Mouse (Mus musculus) gastrocnemius, postnatal 4 days (tissue): ENCODE data around the gene Arfip2. TPM values are rescaled to one million over a fixed set of nuclear protein-coding genes. Genes with fewer than 3 reads are reported as not detected.

Source experiments
- DNase-seq, 2 experiments: peaks; one replicate each; pipeline ENCODE4 v3.0.0; 2021 to 2022; ENCODE audit warnings: low spot score in 2 of 2, mixed read lengths in 2 of 2
- total RNA-seq, 2 experiments: library from RNA; stranded (reverse); gene quantifications; 2 replicates each; pipeline ENCODE4 v1.2.3; 2021

Gene Arfip2
- total RNA-seq, 2 experiments from 2014 or later: 39.9 to 41.7 TPM

DNA sequence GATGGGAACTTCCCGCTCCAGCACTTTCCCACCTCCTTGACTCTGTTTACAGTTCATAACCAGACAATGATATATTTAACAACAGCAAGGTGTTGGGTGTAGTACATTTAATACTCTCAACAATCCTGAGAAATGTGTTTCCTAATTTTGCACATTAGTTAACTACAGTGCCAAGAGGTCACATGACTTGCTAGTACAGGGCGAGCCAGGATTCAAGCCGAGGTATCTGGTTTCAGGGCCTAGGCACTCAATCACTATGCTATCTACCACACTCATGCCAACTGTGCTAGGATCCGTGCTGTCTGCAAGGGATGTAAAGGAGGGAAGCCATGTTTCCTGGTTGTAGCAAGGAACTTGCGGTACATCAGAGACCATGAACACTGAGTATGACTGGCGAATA, 23.7 kb downstream of the Arfip2 start:
- DNase-seq: no peak

DNA sequence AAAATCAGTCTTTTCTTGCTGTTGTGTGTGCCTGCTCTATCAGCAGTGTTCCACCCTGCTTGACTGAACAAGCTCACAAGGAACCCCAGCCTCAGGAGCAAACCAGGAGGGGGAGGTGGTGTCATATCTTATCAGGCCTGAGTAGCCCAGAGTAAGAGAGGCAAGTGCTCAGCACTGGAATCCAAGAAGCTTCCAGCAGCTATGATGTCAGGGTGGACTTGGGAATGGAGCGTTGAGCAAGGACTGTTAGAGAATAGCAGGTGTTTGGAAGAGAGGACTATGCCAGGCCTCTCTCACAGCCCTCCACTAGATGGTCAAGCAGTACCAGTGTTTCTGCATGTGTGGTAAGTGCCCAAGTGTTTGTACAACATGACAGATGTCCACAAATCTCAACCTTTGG, 24.5 kb downstream of the Arfip2 start:
- DNase-seq: no peak

DNA sequence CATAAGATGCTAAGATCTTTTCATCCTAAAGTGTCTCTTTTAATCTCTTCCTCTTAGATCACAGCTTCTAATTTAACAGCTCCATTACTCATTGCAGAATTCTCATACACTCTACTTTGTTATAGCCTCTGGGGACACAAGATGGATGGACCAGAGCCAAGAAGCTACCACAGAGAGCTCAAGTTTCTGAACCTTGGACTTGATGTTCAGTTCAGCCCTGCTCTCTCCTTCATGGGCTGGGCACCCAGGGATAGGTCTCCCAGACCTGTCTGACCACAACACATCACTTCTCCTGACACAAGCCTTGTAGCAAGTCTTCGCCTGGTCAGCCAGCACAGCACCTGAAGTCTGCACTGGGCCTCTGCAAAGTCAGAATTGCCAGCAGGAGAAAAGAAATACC, 25.8 kb downstream of the Arfip2 start:
- no peak for DNase-seq

DNA sequence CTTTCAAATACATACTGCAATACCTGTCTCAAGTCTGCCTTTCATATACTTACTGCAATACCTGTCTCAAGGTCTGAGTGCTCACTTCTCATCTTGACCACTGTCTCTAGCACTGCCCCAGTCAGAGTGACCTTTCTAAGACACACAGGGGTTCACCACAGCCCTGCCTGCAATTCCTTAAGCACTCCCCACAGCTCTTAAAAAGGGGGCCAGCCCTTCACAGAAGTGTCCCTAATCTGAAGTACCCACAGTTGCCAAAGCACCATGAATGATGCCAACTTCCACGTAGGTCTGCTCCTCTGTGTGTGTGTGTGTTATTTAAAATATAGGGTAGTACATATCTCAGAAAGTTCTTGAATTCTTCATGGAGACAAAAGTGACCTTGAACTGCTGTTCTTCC, 28.4 kb downstream of the Arfip2 start:
- DNase-seq: no peak

DNA sequence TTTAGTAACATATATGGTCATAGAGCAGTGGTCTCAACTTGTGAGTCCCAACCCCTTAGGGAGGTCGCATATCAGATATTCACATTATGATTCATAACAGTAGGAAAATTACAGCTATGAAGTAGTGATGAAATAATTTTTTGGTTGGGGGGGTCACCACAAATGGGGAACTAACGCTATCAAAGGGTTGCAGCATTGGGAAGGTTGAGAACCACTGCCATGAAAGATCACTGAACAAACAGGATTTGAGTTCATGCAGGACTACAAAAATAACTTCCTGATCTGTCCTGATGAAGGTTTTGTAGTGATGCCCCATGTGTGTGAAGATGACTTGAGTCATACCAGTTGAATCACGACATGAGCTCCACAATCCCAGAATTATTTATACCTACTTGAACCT, 31.7 kb downstream of the Arfip2 start:
- no peak for DNase-seq

DNA sequence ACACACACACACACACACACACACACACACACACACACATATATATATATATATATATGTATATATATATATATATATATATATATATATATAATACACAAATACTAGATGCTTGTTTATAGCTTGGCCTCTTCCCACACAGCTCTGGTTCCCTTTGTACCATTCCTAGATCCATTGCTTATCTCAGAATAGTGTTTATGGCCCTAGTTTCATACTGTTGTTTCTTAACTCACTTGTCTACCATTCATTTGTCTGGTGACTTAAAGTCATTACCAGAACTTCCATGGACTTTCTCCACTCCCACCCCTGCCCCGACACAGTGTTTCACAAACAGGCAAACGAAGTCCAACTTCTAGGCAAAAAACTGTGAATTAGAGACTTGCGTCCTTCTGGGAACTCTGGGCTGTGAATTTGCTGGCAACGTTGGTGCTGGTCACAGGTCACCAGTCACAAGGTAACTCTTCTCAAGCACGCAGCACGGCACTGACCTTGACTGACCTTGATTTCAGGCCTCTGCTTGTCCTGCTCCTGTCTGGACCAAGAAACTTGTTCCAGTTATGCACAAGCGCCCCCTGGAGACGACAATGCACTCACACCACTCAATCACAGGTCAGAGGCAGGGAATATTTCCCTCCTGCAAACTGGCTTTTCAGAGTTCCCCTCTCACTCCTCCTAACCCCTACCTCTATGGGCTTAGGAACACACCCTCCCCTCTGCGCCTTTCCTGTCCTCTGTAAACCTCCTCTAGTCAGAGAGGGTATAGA, 37.2 kb downstream of the Arfip2 start:
- DNase-seq: peak in 1 of 2 experiments; percentile 67

DNA sequence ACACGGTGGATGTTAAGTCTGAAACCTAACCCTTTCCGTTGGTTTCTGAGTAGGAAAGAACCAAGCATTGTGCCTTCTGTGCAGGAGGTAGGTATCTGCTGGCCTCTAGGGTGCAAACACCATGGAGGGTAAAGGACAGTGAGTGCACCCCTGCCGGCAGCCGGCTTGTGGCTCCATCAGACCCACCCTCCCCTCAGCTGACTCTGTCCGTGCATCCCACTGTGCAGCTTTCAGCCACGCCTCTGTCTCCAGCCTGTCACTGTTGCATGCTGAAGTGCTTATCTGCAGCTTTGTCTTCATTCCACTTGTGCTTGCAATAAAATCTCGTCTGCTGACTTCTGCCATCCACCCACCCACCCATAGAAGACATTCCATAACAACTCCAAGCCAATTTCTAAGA, 50.1 kb downstream of the Arfip2 start:
- no peak for DNase-seq

DNA sequence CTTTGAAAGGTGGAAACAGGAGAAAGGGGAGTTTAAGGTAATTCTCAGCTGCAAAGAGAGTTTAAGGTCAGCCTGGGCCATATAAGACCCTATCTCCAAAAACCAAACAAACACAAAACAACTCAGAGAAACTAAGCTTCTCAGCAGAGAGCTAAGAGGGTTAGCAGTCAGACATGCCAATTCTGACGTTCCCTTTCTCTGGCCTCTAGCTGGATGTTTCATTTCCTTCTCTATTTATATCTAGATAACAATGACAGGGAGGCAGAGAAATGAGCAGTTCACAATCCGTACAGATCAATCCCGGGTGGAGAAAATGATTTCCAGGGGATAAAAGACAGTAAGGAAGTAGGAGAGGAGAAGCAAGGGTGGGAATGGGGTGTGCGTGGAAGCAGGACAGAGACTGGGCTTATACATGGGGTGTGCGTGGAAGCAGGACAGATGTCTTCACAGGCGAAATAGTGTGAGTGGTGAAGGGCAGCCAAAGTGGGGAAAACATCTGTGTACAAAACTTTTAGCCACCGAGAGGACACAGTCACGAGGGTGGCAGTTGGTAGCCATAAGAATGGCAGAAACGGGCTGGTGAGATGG, 51.8 kb downstream of the Arfip2 start:
- no peak for DNase-seq

Other genes starting within 250 kb of the Arfip2 start
- gene Fam160a2, start 240.4 kb downstream of the Arfip2 start, total RNA-seq: 10 to 100 TPM; 21.0 to 24.9 TPM
- gene Cnga4, start 235.8 kb downstream of the Arfip2 start, total RNA-seq: not detected
- not detected for gene Cckbr, start 214.7 kb downstream of the Arfip2 start, total RNA-seq
- gene Cavin3, start 158.1 kb downstream of the Arfip2 start, total RNA-seq: 10 to 100 TPM; 63.8 to 65.3 TPM
- 10 to 100 TPM; 36.3 to 39.2 TPM for gene Smpd1, start 86.1 kb downstream of the Arfip2 start, total RNA-seq
- gene Apbb1, start 58.8 kb downstream of the Arfip2 start, total RNA-seq: 10 to 100 TPM; 15.0 to 16.6 TPM
- 1 to 10 TPM in 1 of 2 experiments, under 1 TPM in 1; 0.66 to 9.8 TPM for gene Hpx, start 40.3 kb downstream of the Arfip2 start, total RNA-seq
- 10 to 100 TPM; 26.2 to 34.9 TPM for gene Trim3, start 6.8 kb downstream of the Arfip2 start, total RNA-seq
- gene Timm10b, start 360 bp downstream of the Arfip2 start, total RNA-seq: 10 to 100 TPM; 78.9 to 88.0 TPM
- gene Gm45799, start 136 bp upstream of the Arfip2 start, total RNA-seq: 1 to 10 TPM; 2.8 to 4.0 TPM
- gene Dnhd1, start 10.4 kb upstream of the Arfip2 start, total RNA-seq: 1 to 10 TPM; 2.2 to 3.0 TPM
- gene Ilk, start 96.2 kb upstream of the Arfip2 start, total RNA-seq: 100 to 1,000 TPM; 186 to 188 TPM
- 10 to 100 TPM; 14.5 to 16.9 TPM for gene Rrp8, start 97.0 kb upstream of the Arfip2 start, total RNA-seq
- gene Taf10, start 103.9 kb upstream of the Arfip2 start, total RNA-seq: 10 to 100 TPM; 85.8 to 98.7 TPM
- gene Tpp1, start 111.8 kb upstream of the Arfip2 start, total RNA-seq: 10 to 100 TPM; 37.6 to 42.6 TPM
- 10 to 100 TPM; 40.9 to 42.5 TPM for gene Dchs1, start 147.2 kb upstream of the Arfip2 start, total RNA-seq
- 100 to 1,000 TPM; 177 to 182 TPM for gene Mrpl17, start 170.7 kb upstream of the Arfip2 start, total RNA-seq